Mouse (Mus musculus) frontal cortex, postnatal 14 days (tissue): Measurements from ENCODE around the gene Slc27a1.
A peak's percentile ranks its signal among the peaks of the same experiment; 100 is the strongest.

Experiments used
- DNase-seq, 2 experiments: peaks; one replicate each; pipeline ENCODE4 v3.0.0; 2022; ENCODE audit warnings: low spot score in 2 of 2

Gene Slc27a1

DNA sequence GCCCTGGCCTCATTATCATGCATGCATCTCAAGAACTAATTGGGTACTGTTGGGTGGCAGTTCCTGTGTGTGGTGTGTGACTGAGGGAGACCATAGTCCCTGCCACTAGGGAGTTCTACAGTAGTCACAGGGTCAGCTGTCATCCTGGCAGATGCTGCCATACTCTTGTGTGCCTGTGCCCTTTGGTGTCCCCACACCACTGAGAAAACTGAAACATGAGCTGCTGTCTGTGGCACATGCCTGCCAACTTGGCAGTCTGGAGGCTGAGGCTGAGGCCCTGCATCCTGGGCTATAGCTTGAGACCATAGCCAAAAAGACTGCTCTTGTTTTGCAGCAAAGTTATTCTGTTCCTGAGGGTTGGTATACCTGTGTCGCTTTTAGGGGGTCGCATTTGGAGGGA lies 51.1 kb downstream of the Slc27a1 start:
- no peak for DNase-seq

DNA sequence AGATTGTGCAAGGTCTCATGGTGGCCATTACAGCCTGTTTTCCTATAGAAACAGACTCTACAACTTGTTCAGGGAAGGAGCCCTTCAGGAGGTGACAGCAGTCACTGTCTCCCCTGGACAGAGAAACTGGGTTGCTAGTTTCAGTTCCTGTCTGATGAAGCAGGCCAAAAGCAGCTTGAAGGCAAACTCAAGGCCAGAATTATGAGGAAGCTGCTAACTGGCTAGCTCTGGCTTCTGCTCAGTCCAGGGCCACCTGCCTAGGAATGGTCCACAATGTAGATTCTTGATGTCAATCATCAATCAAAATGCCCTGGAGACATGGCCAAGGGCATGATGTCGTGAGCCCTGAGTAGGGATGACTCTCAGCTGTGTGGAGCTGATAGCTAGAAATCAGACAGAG lies 56.4 kb downstream of the Slc27a1 start:
- DNase-seq: no peak

GRCm38 (mm10) chr8:71626753-71627152 lies 58.1 kb downstream of the Slc27a1 start:
- no peak for DNase-seq

DNA sequence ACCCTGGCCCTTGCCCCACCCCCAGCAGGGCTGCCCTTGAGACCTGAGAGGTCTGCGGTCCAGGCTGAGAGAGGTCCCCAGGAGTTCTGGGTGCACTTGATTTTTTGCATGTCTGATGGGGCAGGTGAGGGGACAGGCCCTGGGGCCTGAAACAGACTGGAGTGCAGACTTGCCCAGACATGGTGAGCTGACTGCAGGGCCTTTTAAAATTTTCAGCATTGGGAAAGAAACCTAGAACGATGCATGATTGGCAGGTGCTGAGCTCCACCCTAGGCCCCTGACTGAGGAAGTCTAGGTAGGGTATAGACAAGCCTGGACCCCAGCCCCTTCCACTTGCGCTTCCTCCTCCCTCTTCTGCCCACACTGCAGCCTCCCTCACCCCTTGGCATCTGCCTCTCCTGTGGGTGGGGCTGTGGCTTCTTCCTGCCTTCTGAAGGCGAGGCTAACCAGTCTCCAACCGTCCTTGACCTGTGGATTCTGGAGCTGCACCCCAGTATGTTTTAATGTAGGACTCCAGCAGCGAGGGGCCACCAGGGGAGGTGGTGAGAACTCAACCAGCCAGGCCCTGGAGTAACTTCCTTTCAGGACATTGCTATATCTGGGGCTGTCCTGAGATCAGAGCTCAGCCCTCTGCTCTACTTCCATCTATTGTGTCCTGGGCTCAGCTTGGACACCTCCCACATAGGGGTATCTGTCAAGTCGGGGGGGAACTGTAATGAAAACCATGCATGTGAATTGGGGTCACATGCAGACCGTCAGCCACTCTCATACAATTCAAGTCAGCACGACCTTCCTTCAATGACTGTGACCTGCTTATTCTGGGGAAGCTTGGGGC lies 58.8 kb downstream of the Slc27a1 start:
- no peak for DNase-seq

GRCm38 (mm10) chr8:71628396-71629095 lies 59.9 kb downstream of the Slc27a1 start:
- no peak for DNase-seq

- DNase-seq: peak; percentile 83 to 89
Observed at GRCm38 (mm10) chr8:71629096-71629697, 60.5 kb downstream of the Slc27a1 start.

DNA sequence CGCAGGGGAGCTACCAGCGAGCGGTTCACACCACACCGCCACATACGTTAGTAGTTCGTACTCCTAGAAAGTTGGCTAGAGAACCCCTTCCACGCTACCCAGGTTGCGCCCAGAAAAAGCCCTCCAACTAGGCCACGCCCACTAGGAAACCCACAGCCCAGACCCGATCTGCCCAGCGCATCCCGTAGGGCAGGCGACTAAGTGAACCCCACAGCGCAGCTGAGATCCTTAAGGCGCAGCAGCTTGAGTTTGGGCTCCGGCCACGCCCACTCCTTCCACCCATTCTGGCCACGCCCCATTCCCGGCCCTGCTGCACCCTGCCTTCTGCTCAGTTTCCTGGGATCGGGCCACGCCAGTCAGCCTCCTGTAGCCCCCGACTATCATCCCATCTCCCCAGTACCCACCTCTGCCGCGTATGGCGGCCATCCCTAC lies 61.1 kb downstream of the Slc27a1 start:
- no peak for DNase-seq

DNA sequence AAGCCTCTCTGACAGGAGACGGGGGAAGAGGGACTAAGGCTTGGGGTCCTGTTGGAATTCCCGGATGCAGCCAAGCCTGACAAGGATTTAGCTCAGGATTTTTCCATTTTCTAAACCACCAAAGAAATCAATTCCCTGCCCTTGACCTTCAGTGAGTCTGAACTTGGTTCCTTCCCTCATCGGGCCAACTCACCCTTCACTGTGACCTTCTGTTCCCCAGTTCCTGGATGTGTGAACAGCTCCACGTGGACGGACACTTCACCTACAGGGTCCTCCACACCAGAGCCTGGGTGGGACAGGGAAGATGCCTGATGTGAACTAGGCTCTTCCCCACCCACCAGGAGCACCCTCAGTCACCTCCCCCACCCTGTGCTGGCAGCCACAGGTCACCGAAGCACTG lies 62.1 kb downstream of the Slc27a1 start:
- DNase-seq: no peak

DNA sequence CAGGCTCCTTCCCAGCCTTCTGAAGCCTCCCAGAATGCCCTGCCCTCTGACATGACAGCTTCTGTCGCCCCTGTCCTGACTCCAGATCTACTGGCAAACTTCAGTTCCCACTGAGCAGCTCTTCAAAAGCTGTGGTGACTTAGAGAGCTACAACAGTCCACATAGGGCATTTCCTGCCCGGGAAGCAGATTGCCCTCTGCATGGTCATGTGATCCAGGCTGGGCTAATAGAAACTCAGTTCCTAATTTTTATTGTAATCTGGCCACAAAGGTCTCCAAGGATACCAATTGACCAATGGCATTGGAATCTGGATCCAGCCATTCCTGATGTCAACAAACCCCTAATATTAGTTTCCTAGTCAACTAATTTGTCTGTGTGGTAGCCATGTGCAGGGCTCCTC lies 63.2 kb downstream of the Slc27a1 start:
- no peak for DNase-seq

GRCm38 (mm10) chr8:71633164-71633563 lies 64.5 kb downstream of the Slc27a1 start:
- DNase-seq: no peak

GRCm38 (mm10) chr8:71633981-71634667 lies 65.4 kb downstream of the Slc27a1 start:
- DNase-seq: no peak
